Mouse (Mus musculus) CH12.LX (cell line): ENCODE measurements around the gene Fgfr2. TPM values are rescaled to one million over a fixed set of nuclear protein-coding genes. Genes with fewer than 3 reads are reported as not detected.

Experiments
- DNase-seq: peaks from one replicate; pipeline ENCODE4 v3.0.0-alpha.2; 2013; ENCODE audit errors: extremely low read depth
- H3K27ac ChIP-seq: 2 replicates; pipeline ENCODE4 v1.5.1; 2012; ENCODE audit warnings: low read depth, mild to moderate bottlenecking, control low read depth, moderate library complexity; ENCODE audit not compliant: insufficient read depth
- H3K27me3 ChIP-seq: replicated peaks from 2 replicates; pipeline ENCODE3; 2012; ENCODE audit warnings: inconsistent platforms
- H3K36me3 ChIP-seq, 2 experiments: replicated peaks in 1 of 2; 2 replicates each; pipeline versions ENCODE3 to v1.6.1; 2012; ENCODE audit warnings: inconsistent platforms in 1 of 2, low read length in 1 of 2, mild to moderate bottlenecking in 1 of 2, mixed read lengths in 1 of 2, moderate library complexity in 1 of 2; ENCODE audit not compliant: control insufficient read depth in 1 of 2, insufficient read depth in 1 of 2
- H3K4me1 ChIP-seq, 2 experiments: 2 replicates each; pipeline ENCODE4 v1.6.1; 2012; ENCODE audit warnings: inconsistent platforms in 1 of 2, moderate library complexity in 1 of 2; ENCODE audit not compliant: insufficient read depth in 2 of 2, control insufficient read depth in 1 of 2
- H3K4me2 ChIP-seq: 2 replicates; pipeline ENCODE4 v1.6.1; 2012; ENCODE audit warnings: low read depth, mild to moderate bottlenecking, control low read depth; ENCODE audit not compliant: poor library complexity, insufficient read depth, severe bottlenecking
- H3K4me3 ChIP-seq, 3 experiments: fragments of 150-350 bp in 1 of 3; sonication (generic) in 1 of 3; replicated peaks in 1 of 3; 2 replicates each; pipeline versions ENCODE3 to v1.5.1; 2011 to 2012; ENCODE audit warnings: low read depth in 2 of 3, low read length in 2 of 3, mild to moderate bottlenecking in 2 of 3, moderate library complexity in 2 of 3, control low read depth in 1 of 3, improper control_type of control experiment in 1 of 3, inconsistent platforms in 1 of 3, mixed read lengths in 1 of 3; ENCODE audit not compliant: poor library complexity in 1 of 3
- H3K79me2 ChIP-seq: replicated peaks from 2 replicates; pipeline ENCODE4 v1.6.1; 2012; ENCODE audit warnings: mild to moderate bottlenecking, moderate library complexity; ENCODE audit not compliant: control insufficient read depth, poor library complexity, insufficient read depth, severe bottlenecking; ENCODE audit errors: extremely low read depth
- H3K9ac ChIP-seq: 2 replicates; pipeline ENCODE4 v1.6.1; 2012; ENCODE audit warnings: low read depth, mild to moderate bottlenecking, control low read depth, moderate library complexity; ENCODE audit not compliant: insufficient read depth
- H3K9me3 ChIP-seq: replicated peaks from 2 replicates; pipeline ENCODE3; 2012; ENCODE audit warnings: low read length, inconsistent platforms, mixed read lengths
- BHLHE40 ChIP-seq: IDR thresholded peaks from 2 replicates; pipeline ENCODE4 v1.6.1; 2011; ENCODE audit warnings: mild to moderate bottlenecking, low read depth, low read length, improper control_type of control experiment
- CHD2 ChIP-seq: IDR thresholded peaks from 2 replicates; pipeline ENCODE4 v1.6.1; 2011; ENCODE audit warnings: low read length, improper control_type of control experiment
- EP300 ChIP-seq: IDR thresholded peaks from 2 replicates; pipeline ENCODE4 v1.6.1; 2011; ENCODE audit warnings: low read length, improper control_type of control experiment
- GABPA ChIP-seq: IDR thresholded peaks from 2 replicates; pipeline ENCODE4 v1.6.1; 2012; ENCODE audit warnings: low read depth, low read length, improper control_type of control experiment, inconsistent platforms; ENCODE audit not compliant: insufficient replicate concordance
- HCFC1 ChIP-seq: IDR thresholded peaks from 2 replicates; pipeline ENCODE4 v1.6.1; 2012; ENCODE audit warnings: low read depth, mild to moderate bottlenecking, inconsistent platforms, low read length, improper control_type of control experiment
- KAT2A ChIP-seq: IDR thresholded peaks from 2 replicates; pipeline ENCODE4 v1.6.1; 2012; ENCODE audit warnings: low read length, improper control_type of control experiment, inconsistent platforms; ENCODE audit not compliant: insufficient replicate concordance
- MEF2A ChIP-seq: IDR thresholded peaks from 2 replicates; pipeline ENCODE4 v1.6.1; 2014; ENCODE audit warnings: low read depth, mild to moderate bottlenecking, inconsistent platforms, low read length, improper control_type of control experiment, borderline replicate concordance
- MXI1 ChIP-seq: IDR thresholded peaks from 2 replicates; pipeline ENCODE4 v1.6.1; 2011; ENCODE audit warnings: mild to moderate bottlenecking, low read depth, low read length, improper control_type of control experiment
- NRF1 ChIP-seq: IDR thresholded peaks from 2 replicates; pipeline ENCODE4 v1.6.1; 2014; ENCODE audit warnings: low read depth, mild to moderate bottlenecking, inconsistent platforms, low read length, improper control_type of control experiment, moderate library complexity
- PAX5 ChIP-seq: IDR thresholded peaks from 2 replicates; pipeline ENCODE4 v1.6.1; 2012; ENCODE audit warnings: low read length, inconsistent platforms, mixed read lengths
- POLR2A ChIP-seq: IDR thresholded peaks from 2 replicates; pipeline ENCODE4 v1.6.1; 2011; ENCODE audit warnings: low read depth, mild to moderate bottlenecking, improper control_type of control experiment, low read length
- POLR2AphosphoS2 ChIP-seq: IDR thresholded peaks from 2 replicates; pipeline ENCODE4 v1.6.1; 2011; ENCODE audit warnings: low read depth, low read length, improper control_type of control experiment
- RCOR1 ChIP-seq: conservative IDR thresholded peaks from 2 replicates; pipeline ENCODE4 v1.6.1; 2012; ENCODE audit warnings: low read depth, mild to moderate bottlenecking, inconsistent platforms, low read length, improper control_type of control experiment
- SIN3A ChIP-seq: IDR thresholded peaks from 2 replicates; pipeline ENCODE4 v1.6.1; 2012; ENCODE audit warnings: low read length, improper control_type of control experiment, inconsistent platforms
- UBTF ChIP-seq: IDR thresholded peaks from 2 replicates; pipeline ENCODE4 v1.6.1; 2012; ENCODE audit warnings: low read depth, mild to moderate bottlenecking, inconsistent platforms, low read length, improper control_type of control experiment, moderate library complexity
- USF2 ChIP-seq: conservative IDR thresholded peaks from 2 replicates; pipeline ENCODE4 v1.6.1; 2011; ENCODE audit warnings: low read depth, low read length, improper control_type of control experiment
- ZC3H11A ChIP-seq: IDR thresholded peaks from 2 replicates; pipeline ENCODE4 v1.6.1; 2012; ENCODE audit warnings: low read depth, mild to moderate bottlenecking, inconsistent platforms, low read length, improper control_type of control experiment
- ZKSCAN1 ChIP-seq: IDR thresholded peaks from 2 replicates; pipeline ENCODE4 v1.6.1; 2012; ENCODE audit warnings: low read depth, inconsistent platforms, low read length, improper control_type of control experiment, borderline replicate concordance
- ZMIZ1 ChIP-seq: IDR thresholded peaks from 2 replicates; pipeline ENCODE4 v1.6.1; 2012; ENCODE audit warnings: low read depth, mild to moderate bottlenecking, inconsistent platforms, low read length, improper control_type of control experiment
- dilution Hi-C: fragments of 300-500 bp; cut with MboI; formaldehyde crosslinking; loops from 2 replicates; pipeline ENCODE4 v1.14.3; 2020; ENCODE audit warnings: low sequenced_read_pairs; ENCODE audit not compliant: extremely low pct_unique_long_range_greater_than_20kb, extremely low pct_ligation_motif_present
- in situ Hi-C: fragments of 300-500 bp; cut with MboI; formaldehyde crosslinking; loops from 3 replicates; pipeline ENCODE4 v1.14.3; 2019; ENCODE audit warnings: low sequenced_read_pairs, low pct_ligation_motif_present, low pct_unique_long_range_greater_than_20kb, mixed read lengths
- polyA plus RNA-seq: library from polyadenylated mRNA; unstranded; fragments of >175 nt; gene quantifications from 2 replicates; pipeline ENCODE4 v1.2.1, GENCODE M21; 2012; ENCODE audit warnings: low read depth; ENCODE audit not compliant: insufficient read length
- total RNA-seq, 2 experiments: library from RNA; depleted of rRNA; stranded (reverse); fragments of 300-350 nt in 1 of 2; fragments of >200 nt in 1 of 2; gene quantifications; 2 replicates each; pipeline ENCODE4 v1.2.3; 2012 to 2014

Gene Fgfr2
- total and polyA plus RNA-seq, 3 experiments = not detected

DNA sequence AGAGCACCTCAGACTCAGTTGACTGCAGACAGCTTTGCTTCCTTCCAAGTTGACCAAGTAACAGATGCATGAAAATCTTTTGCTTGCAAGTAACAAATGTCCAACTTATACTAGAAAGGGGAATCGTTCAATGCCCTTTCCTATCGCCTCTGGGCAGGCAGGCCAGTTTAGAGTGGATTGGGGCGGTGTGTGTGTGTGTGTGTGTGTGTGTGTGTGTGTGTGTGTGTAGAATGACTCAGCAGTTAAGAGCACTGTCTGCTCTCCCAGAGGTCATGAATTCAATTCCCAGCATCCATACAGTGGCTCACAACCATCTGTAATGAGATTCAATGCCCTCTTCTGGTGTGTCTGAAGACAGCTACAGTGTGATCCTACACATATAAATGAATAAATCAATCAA is 2523.1 kb downstream of the Fgfr2 start:
- DNase-seq = no peak
- in situ Hi-C loops (no loop called here), dilution Hi-C loops (no loop called here)
- H3K27me3 ChIP-seq = peaks cover 60% of the 10 kb centered on the region
- H3K4me2 ChIP-seq = no peak overlapping the region
- no peaks in the 10 kb centered on the region for H3K79me2 ChIP-seq
- no peak overlapping the region for H3K27ac ChIP-seq
- H3K4me1 ChIP-seq = no peaks in the 10 kb centered on the region
- TF ChIP-seq POLR2AphosphoS2 (no peak), ZKSCAN1 (no peak), USF2 (no peak), ZMIZ1 (no peak), KAT2A (no peak), PAX5 (no peak), ZC3H11A (no peak), MEF2A (no peak), CHD2 (no peak), RCOR1 (no peak), MXI1 (no peak), POLR2A (no peak), NRF1 (no peak), GABPA (no peak), EP300 (no peak), SIN3A (no peak), BHLHE40 (no peak), HCFC1 (no peak)
- H3K36me3 ChIP-seq = no peaks in the 10 kb centered on the region
- H3K9me3 ChIP-seq = no peaks in the 10 kb centered on the region
- H3K4me3 ChIP-seq = no peak overlapping the region
- no peak overlapping the region for H3K9ac ChIP-seq

DNA sequence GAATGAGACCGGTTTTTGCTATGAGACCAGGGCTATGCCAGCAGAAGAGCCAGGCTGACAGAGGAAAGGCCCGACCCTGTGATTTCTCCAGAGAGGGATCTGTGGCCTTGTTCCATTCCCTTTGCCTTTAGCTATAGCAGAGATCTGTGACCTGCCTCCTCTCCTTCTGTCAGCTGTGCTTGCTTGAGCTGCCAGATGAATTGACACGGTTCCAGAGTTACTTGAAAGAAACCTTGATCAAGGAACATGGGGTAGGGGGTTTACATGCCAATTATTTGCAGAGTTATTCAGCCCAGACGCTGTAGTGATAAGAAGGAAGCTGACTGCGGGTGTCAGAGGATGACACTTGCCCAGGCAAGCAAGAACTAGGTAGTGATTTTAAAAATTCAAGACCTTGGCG is 2525.6 kb downstream of the Fgfr2 start:
- H3K79me2 ChIP-seq = no peaks in the 10 kb centered on the region
- H3K4me2 ChIP-seq = no peak overlapping the region
- H3K9me3 ChIP-seq = no peaks in the 10 kb centered on the region
- in situ Hi-C loops = no loop called here
- dilution Hi-C loops = no loop called here
- no peak for DNase-seq
- no peaks in the 10 kb centered on the region for H3K36me3 ChIP-seq
- H3K27me3 ChIP-seq = peaks cover 43% of the 10 kb centered on the region
- H3K4me3 ChIP-seq = no peak overlapping the region
- no peak overlapping the region for H3K27ac ChIP-seq
- H3K9ac ChIP-seq = no peak overlapping the region
- TF ChIP-seq UBTF = no peak
- TF ChIP-seq, all 38 proteins: peak for 0
- no peaks in the 10 kb centered on the region for H3K4me1 ChIP-seq
